Mouse (Mus musculus): ENCODE data around the gene Usp3.

GRCm38 (mm10) chr9:66510351-66510841, 82.5 kb downstream of the Usp3 start:
- TF ChIP-seq POLR2A (IDR thresholded peaks at IDR 0.05; ENCODE audit: insufficient read length, low read depth) (no peak), USF1 (IDR thresholded peaks at IDR 0.05; ENCODE audit: low read depth) (no peak), TCF3 (IDR thresholded peaks at IDR 0.05; ENCODE audit: insufficient read length, low read depth) (no peak), MAX (IDR thresholded peaks at IDR 0.05; ENCODE audit: low read depth) (no peak), E2F4 (IDR thresholded peaks at IDR 0.05; ENCODE audit: insufficient read depth) (no peak), TCF12 (IDR thresholded peaks at IDR 0.05; ENCODE audit: insufficient read depth, poor library complexity, severe bottlenecking) (no peak), POLR2AphosphoS2 (IDR thresholded peaks at IDR 0.05; ENCODE audit: insufficient read length, low read depth) (no peak)

Data from myocyte (in vitro differentiated cells).